Mouse (Mus musculus): Measurements from ENCODE around the gene Arl11.

DNA sequence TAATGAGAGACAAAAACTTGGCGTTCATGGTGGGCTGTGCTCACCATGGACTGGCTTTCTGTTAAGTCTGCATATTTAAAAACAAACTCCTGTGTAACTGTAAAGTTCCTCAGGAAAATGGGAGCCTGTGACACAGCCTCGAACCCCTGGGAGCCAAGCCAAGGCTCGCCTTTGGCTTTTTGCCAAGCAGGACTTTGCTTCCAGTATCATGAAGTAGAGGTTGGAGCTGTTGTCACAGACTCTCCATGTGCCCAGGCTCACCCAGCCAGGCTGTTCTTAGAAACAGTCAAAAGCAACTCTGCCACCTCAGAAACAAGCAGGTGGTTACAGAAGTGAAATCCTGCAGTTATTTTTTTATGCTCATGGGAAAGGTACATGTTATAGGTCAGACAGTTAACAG lies 18.9 kb upstream of the Arl11 start:
- TF ChIP-seq CTCF (IDR thresholded peaks at IDR 0.05; ENCODE audit: low read depth): no peak
- no peak for TF ChIP-seq EP300 (optimal IDR thresholded peaks at IDR 0.05)

Data from stomach, postnatal 0 days (tissue).